Mouse (Mus musculus) E14TG2a.4 (cell line): ENCODE measurements around the gene H2afy.

ENCODE experiments used
- H3K27me3 ChIP-seq: 2 replicates; pipeline ENCODE4 v1.6.1; 2014; ENCODE audit warnings: low read length, control low read depth; ENCODE audit not compliant: insufficient read depth
- H3K36me3 ChIP-seq: 2 replicates; pipeline ENCODE4 v1.6.1; 2014; ENCODE audit warnings: low read length, control low read depth; ENCODE audit not compliant: insufficient read depth
- H3K4me1 ChIP-seq: replicated peaks from 2 replicates; pipeline ENCODE4 v1.6.1; 2014; ENCODE audit warnings: low read depth, low read length, control low read depth
- H3K4me3 ChIP-seq: replicated peaks from 2 replicates; pipeline ENCODE4 v1.5.1; 2014; ENCODE audit warnings: mild to moderate bottlenecking, low read length
- H3K9me3 ChIP-seq: 2 replicates; pipeline ENCODE4 v1.6.1; 2014; ENCODE audit warnings: low read length, control low read depth
- CTCF ChIP-seq: conservative IDR thresholded peaks from 2 replicates; pipeline ENCODE4 v1.5.1; 2014; ENCODE audit warnings: low read length
- NANOG ChIP-seq: IDR thresholded peaks from 2 replicates; pipeline ENCODE4 v1.6.1; 2014; ENCODE audit warnings: borderline replicate concordance, low read length, mixed read lengths
- POU5F1 ChIP-seq: IDR thresholded peaks from 2 replicates; pipeline ENCODE4 v1.6.1; 2014; ENCODE audit warnings: low read length, borderline replicate concordance

The H2afy gene

DNA sequence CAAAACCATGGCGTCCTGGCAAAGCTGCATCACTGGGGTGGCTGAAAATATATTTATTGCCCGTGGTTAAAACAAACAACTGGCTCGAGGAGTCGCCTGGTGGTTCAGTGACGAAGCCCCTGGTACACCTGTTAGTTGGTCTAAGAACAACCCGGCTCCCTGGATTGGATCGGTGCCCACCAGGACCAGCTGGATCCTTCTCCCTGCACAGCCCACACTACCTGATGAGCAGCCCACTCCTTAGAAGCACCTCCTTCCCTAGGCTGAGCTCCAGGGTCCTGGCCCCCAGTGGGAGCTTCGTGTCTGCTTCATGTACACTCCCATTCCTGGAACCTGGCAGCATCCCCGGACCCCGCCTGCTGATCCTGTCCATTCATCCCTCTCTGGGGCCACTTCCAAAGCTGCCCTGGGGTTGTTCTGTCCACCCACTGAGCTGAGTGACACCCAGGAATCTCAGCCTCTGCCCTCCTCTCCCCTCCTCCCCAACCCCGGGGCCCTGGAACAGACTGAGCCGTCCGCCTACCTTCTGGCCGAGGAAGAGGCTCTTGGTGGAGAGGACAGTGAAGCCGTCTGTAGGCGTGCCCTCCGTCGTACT lies 40.5 kb downstream of the H2afy start:
- Histone ChIP-seq H3K9me3 (no peaks in the 10 kb centered on the region), H3K4me1 (peaks cover 10% of the 10 kb centered on the region; the same call in 1 of the 2 replicates), H3K4me3 (no peak overlapping the region), H3K36me3 (peaks cover 84% of the 10 kb centered on the region), H3K27me3 (no peaks in the 10 kb centered on the region)
- TF ChIP-seq NANOG (no peak), CTCF (no peak), POU5F1 (no peak)

DNA sequence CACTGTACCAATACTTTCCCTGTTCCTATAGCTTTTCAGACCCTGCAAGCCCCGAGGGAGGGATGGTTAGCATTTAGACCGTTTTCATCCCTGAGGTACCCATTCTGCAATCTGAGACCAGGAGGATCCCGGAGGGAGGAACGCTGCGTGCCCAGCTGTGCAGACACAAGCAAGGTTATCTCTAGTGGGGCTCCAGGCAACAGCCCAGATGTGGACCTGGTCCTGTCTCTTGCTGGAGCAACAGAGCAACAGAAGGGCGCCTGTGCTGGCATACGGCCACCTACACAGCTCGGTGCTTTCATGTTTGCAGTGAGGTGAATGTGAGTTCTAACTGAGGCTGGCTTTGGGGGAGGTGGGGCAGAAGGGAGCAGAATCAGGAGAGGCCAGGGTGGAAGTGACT lies 41.6 kb downstream of the H2afy start:
- no peak overlapping the region for H3K4me3 ChIP-seq
- no peaks in the 10 kb centered on the region for H3K9me3 ChIP-seq
- no peak for TF ChIP-seq NANOG
- no peak for TF ChIP-seq POU5F1
- no peak for TF ChIP-seq CTCF
- no peaks in the 10 kb centered on the region for H3K27me3 ChIP-seq
- peaks cover 20% of the 10 kb centered on the region for H3K4me1 ChIP-seq
- peaks cover 82% of the 10 kb centered on the region for H3K36me3 ChIP-seq

DNA sequence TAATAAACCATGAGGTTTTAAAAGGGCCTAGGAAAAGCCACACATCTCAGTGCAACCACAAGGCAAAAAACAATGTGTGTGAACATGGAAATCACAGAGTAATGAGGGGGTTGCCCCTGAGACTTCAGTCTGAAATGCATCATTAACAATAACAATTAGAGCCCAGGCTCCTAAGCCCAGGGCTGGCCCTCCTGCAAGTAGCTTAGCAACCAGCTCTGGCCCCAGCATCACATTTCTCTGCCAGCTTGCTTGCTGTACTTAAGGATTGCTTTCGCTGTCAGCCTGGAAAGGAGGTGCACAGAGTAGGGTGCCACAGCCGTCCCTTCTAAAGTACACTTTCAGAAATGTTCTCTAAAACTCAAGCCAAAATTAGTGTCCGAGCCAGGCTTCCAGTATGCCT lies 42.5 kb downstream of the H2afy start:
- Histone ChIP-seq H3K4me3 (no peak overlapping the region), H3K9me3 (no peaks in the 10 kb centered on the region)

DNA sequence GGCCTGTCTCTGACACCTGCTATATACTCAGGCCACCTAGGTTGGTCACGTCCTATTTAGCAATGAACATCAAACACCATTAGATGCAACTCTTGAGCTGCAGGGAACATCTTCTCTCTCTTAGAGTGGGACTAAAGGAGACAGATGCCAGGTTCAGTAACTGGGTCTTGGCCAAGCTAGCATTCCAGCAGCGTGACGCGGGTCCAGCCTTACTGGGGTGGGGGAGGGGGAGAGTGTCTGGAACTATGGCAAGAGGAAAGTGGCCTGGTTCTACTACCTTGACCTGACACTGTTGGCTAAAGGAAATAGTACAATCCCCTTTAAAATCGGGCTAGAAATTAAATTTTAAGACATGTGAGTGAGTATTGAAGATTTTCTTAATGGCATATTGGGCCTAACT lies 43.6 kb downstream of the H2afy start:
- no peaks in the 10 kb centered on the region for H3K9me3 ChIP-seq
- H3K4me1 ChIP-seq: peaks cover 28% of the 10 kb centered on the region
- no peak overlapping the region for H3K4me3 ChIP-seq
- no peaks in the 10 kb centered on the region for H3K27me3 ChIP-seq
- TF ChIP-seq POU5F1 (no peak), CTCF (no peak), NANOG (no peak)
- peaks cover 96% of the 10 kb centered on the region for H3K36me3 ChIP-seq

More for the DNA sequence above, 42.5 kb downstream of the H2afy start:
- peaks cover 90% of the 10 kb centered on the region for H3K36me3 ChIP-seq
- no peak for TF ChIP-seq CTCF
- no peak for TF ChIP-seq POU5F1
- TF ChIP-seq NANOG: no peak
- peaks cover 28% of the 10 kb centered on the region for H3K4me1 ChIP-seq
- no peaks in the 10 kb centered on the region for H3K27me3 ChIP-seq

DNA sequence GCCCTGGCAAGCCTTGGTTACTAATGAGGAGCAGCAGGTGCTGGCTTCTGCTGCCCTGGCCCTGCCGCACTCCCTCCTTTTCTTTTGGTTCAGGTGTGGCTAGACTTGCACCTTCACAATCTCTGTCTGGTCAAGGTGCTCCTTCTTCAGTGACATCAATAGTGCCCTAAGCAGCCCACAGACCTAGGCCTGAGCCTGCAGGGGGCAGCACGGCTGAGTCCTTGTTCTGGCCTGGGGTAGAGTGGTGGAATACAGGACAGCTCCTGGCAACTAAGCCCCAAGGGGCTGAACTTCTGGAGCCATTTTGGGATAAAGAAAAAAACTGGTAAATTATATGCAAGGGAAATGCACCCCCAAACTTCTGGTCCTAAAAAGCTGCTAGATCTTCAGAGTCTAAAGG lies 45.6 kb downstream of the H2afy start:
- peaks cover 97% of the 10 kb centered on the region for H3K36me3 ChIP-seq
- H3K4me1 ChIP-seq: peaks cover 22% of the 10 kb centered on the region
- H3K9me3 ChIP-seq: no peaks in the 10 kb centered on the region
- H3K4me3 ChIP-seq: no peak overlapping the region
- H3K27me3 ChIP-seq: no peaks in the 10 kb centered on the region
- no peak for TF ChIP-seq POU5F1
- no peak; the same call in 1 of the 2 replicates for TF ChIP-seq CTCF
- no peak for TF ChIP-seq NANOG

DNA sequence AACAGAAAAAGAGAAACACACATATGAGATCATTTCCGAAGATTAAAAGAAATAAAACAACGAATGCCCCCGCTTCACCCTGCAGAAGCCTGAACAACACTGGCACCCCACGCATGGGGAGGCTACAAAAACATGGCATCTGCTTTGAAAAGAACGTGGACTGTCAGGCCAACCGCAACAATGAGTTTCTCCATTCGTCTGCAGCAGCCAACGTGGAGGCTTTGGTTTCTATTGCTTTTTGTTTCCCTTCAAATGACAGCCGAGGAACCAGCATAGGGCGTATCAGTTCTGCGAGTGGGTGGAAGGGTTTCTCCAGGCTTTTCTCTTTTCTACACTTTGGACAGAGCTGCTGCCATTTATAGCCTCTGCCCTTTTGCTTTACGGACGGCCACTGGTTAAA lies 47.6 kb downstream of the H2afy start:
- Histone ChIP-seq H3K9me3 (no peaks in the 10 kb centered on the region), H3K36me3 (peaks cover 97% of the 10 kb centered on the region), H3K27me3 (no peaks in the 10 kb centered on the region), H3K4me1 (peaks cover 28% of the 10 kb centered on the region), H3K4me3 (no peak overlapping the region)
- no peak for TF ChIP-seq NANOG
- no peak for TF ChIP-seq CTCF
- TF ChIP-seq POU5F1: no peak

DNA sequence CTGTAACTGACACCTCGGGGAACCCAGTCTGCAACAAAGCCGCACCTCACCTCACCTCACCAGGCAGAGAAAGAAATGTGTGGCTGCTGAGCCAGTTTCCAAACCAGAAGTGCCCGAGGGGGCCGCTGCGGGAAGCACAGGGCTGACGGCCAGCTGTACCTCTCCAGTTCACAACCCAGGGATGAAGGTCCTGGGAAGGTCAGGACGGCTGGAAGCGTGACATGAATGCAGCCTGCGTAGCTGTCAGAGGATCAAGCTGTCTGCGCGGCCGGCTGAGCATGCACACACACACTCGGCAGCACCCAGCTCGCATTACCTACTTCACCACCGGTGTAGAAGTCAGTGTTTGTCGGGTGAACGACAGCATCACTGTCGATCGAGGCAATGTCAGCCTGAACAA lies 48.2 kb downstream of the H2afy start:
- TF ChIP-seq CTCF (no peak), NANOG (no peak), POU5F1 (no peak)

DNA sequence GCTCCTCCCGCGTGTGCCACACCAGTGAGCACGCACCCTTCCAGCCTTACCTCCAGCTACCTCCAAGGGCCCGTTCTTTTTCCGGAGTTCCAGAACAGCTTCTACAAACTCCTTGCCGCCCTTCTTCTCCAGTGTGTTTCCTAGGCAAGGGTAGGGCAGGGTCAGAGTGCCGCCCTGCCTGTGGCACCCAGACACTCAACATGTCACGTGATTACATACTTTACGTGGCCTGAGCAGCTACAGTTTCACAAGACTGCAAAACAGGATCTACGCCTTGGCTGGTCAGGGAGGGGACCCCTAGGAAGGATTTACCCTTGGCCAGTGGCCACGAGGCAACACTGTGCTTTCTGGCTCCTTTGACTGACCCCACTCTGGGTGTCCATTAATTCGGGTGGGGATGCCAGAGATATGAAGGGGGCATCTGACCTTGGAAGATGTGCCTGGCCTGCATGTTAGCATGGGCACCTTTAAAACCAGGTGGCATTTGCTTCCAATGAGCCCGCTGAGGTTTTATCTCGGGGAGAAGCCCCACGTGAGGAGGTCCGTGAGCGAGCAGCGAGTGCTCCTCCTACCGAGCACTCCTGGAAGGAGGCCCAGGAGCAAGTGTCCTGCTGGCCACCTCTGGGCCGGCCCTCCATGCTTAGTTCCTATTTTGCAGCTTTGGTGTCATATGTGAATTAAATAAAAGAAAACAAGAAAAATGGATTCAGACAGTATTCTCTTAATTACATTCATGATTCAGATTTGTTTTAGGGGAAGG lies 51.8 kb downstream of the H2afy start:
- Histone ChIP-seq H3K9me3 (no peaks in the 10 kb centered on the region), H3K36me3 (peaks cover 98% of the 10 kb centered on the region), H3K4me3 (no peak overlapping the region), H3K4me1 (peaks cover 21% of the 10 kb centered on the region), H3K27me3 (no peaks in the 10 kb centered on the region)
- no peak for TF ChIP-seq CTCF
- TF ChIP-seq NANOG: no peak
- TF ChIP-seq POU5F1: no peak

More for the DNA sequence above, 48.2 kb downstream of the H2afy start:
- no peak overlapping the region for H3K4me3 ChIP-seq
- peaks cover 34% of the 10 kb centered on the region for H3K4me1 ChIP-seq
- H3K9me3 ChIP-seq: no peaks in the 10 kb centered on the region
- H3K27me3 ChIP-seq: no peaks in the 10 kb centered on the region
- peaks cover 97% of the 10 kb centered on the region for H3K36me3 ChIP-seq
